In genomic region chr10:120272270-120272883, GRCm38 (mm10) we compare ENCODE assay signal across 8 mouse cellular contexts. TPM values are rescaled to one million over a fixed set of nuclear protein-coding genes. Genes with fewer than 3 reads are reported as not detected.
DNase-seq lines count a peak whose midpoint lies in the region; ATAC-seq lines count a peak whose summit lies in the region.

No protein-coding gene starts in this region.

- WGBS in lung, embryonic 16.5 days = 2% methylated on average over 19 of the region's 19 CpGs
- WGBS in forebrain, embryonic 12.5 days = 17% methylated on average over 19 of the region's 19 CpGs
- 7% methylated on average over 19 of the region's 19 CpGs for WGBS in limb, embryonic 13.5 days

- peak overlapping the region; percentile 48 for H3K4me2 ChIP-seq in lung, embryonic 16.5 days (ENCODE audit: low read depth, low read length)
- H3K4me2 ChIP-seq in forebrain, embryonic 12.5 days = peak overlapping the region; percentile 58
- peak overlapping the region; percentile 58 for H3K4me2 ChIP-seq in limb, embryonic 13.5 days (replicated peaks)

- no peaks in the 10 kb centered on the region for H3K36me3 ChIP-seq in lung, embryonic 16.5 days (ENCODE audit: control insufficient read depth, insufficient read depth, low read length)
- no peaks in the 10 kb centered on the region for H3K36me3 ChIP-seq in forebrain, embryonic 12.5 days (replicated peaks)
- H3K36me3 ChIP-seq in limb, embryonic 13.5 days = no peaks in the 10 kb centered on the region

- no peaks in the 10 kb centered on the region for H3K9me3 ChIP-seq in lung, embryonic 16.5 days (ENCODE audit: control insufficient read depth, low read length)
- H3K9me3 ChIP-seq in forebrain, embryonic 12.5 days = no peaks in the 10 kb centered on the region
- H3K9me3 ChIP-seq in limb, embryonic 13.5 days = no peaks in the 10 kb centered on the region

- no peak for DNase-seq in lung, postnatal 10 days
- DNase-seq in retina, embryonic 14.5 days (ENCODE audit: low spot score) = peak; percentile 60
- no peak for DNase-seq in cerebellum, postnatal 36 days
- DNase-seq in spleen, adult 12 weeks (ENCODE audit: low spot score) = no peak
- no peak for DNase-seq in gastrocnemius, postnatal 36 days

- peak overlapping the region; percentile 29; the same call in 1 of the 2 replicates for H3K9ac ChIP-seq in lung, embryonic 16.5 days (ENCODE audit: low read length)
- peak overlapping the region; percentile 44; the same call in 1 of the 2 replicates for H3K9ac ChIP-seq in forebrain, embryonic 12.5 days
- peak overlapping the region; percentile 32; the same call in 1 of the 2 replicates for H3K9ac ChIP-seq in limb, embryonic 13.5 days

- ATAC-seq in lung, embryonic 16.5 days (ENCODE audit: low read depth) = peak; percentile 41; the same call in 1 of the 2 replicates
- ATAC-seq in forebrain, embryonic 12.5 days (ENCODE audit: low FRiP score) = peak; percentile 72; the same call in 1 of the 2 replicates
- peak; percentile 89 for ATAC-seq in limb, embryonic 13.5 days (ENCODE audit: low FRiP score, low read depth)

- H3K27ac ChIP-seq in lung, embryonic 16.5 days (ENCODE audit: low read length) = no peak overlapping the region
- H3K27ac ChIP-seq in forebrain, embryonic 12.5 days = peak overlapping the region; percentile 71
- H3K27ac ChIP-seq in limb, embryonic 13.5 days = peak overlapping the region; percentile 87

- intact Hi-C loops in gastrocnemius, postnatal 36 days (cut with DNase I) = loop anchor here (5.0 kb wide), 1 partner anchor 40 kb away; no protein-coding TSS in a partner anchor

- H3K4me3 ChIP-seq in lung, embryonic 16.5 days (ENCODE audit: low read length) = peak overlapping the region; percentile 33
- H3K4me3 ChIP-seq in forebrain, embryonic 12.5 days (replicated peaks) = peak overlapping the region; percentile 31
- H3K4me3 ChIP-seq in limb, embryonic 13.5 days = peak overlapping the region; percentile 20

- H3K4me1 ChIP-seq in lung, embryonic 16.5 days (replicated peaks; ENCODE audit: control insufficient read depth, insufficient read depth, low read length) = peaks cover 7% of the 10 kb centered on the region
- H3K4me1 ChIP-seq in forebrain, embryonic 12.5 days = peaks cover 17% of the 10 kb centered on the region
- peaks cover 67% of the 10 kb centered on the region for H3K4me1 ChIP-seq in limb, embryonic 13.5 days

- no peaks in the 10 kb centered on the region for H3K27me3 ChIP-seq in lung, embryonic 16.5 days (ENCODE audit: control insufficient read depth, insufficient read depth, low read depth, low read length)
- no peaks in the 10 kb centered on the region for H3K27me3 ChIP-seq in forebrain, embryonic 12.5 days
- no peaks in the 10 kb centered on the region for H3K27me3 ChIP-seq in limb, embryonic 13.5 days

RNA-seq across cellular contexts. Expression of gene Llph, which starts 45.5 kb away (rescaled TPM):
- 44.6 and 46.2 TPM in 2 replicates for polyA plus RNA-seq in lung, embryonic 16.5 days (2015; fragmentation: Nextera tagmentation; extraction: Ambion mirVana)
- polyA plus RNA-seq in forebrain, embryonic 12.5 days (2016; fragmentation: Nextera tagmentation; extraction: Ambion mirVana) = 53.2 and 56.4 TPM in 2 replicates
- 48.5 and 50.7 TPM in 2 replicates for polyA plus RNA-seq in limb, embryonic 13.5 days (2015; fragmentation: Nextera tagmentation; extraction: Ambion mirVana)
- 10 to 100 TPM; 11.9 to 15.8 TPM for total RNA-seq in gastrocnemius, postnatal 36 days (2021)
